Mouse (Mus musculus) spleen, adult 2 months (tissue): ENCODE measurements around the gene Dis3l2.

Experiments
- CTCF ChIP-seq: fragments of 200-500 bp; IDR thresholded peaks from 2 replicates; pipeline ENCODE4 v1.5.1; 2011; ENCODE audit warnings: mild to moderate bottlenecking, inconsistent platforms; ENCODE audit not compliant: insufficient read depth, insufficient read length, insufficient replicate concordance; ENCODE audit errors: extremely low read depth
- POLR2A ChIP-seq: fragments of 200-500 bp; IDR thresholded peaks from 2 replicates; pipeline ENCODE4 v1.6.1; 2011; ENCODE audit warnings: low read depth, low read length, inconsistent platforms

GRCm38 (mm10) chr1:87030652-87031051, 327.0 kb downstream of the Dis3l2 start:
- no peak for TF ChIP-seq CTCF
- TF ChIP-seq POLR2A, result no peak
